Mouse (Mus musculus): ENCODE data around the gene B4galt5. TPM values are rescaled to one million over a fixed set of nuclear protein-coding genes. Genes with fewer than 3 reads are reported as not detected.

The B4galt5 gene
- total RNA-seq, 2 experiments from 2014 or later: 93.7 to 153 TPM

DNA sequence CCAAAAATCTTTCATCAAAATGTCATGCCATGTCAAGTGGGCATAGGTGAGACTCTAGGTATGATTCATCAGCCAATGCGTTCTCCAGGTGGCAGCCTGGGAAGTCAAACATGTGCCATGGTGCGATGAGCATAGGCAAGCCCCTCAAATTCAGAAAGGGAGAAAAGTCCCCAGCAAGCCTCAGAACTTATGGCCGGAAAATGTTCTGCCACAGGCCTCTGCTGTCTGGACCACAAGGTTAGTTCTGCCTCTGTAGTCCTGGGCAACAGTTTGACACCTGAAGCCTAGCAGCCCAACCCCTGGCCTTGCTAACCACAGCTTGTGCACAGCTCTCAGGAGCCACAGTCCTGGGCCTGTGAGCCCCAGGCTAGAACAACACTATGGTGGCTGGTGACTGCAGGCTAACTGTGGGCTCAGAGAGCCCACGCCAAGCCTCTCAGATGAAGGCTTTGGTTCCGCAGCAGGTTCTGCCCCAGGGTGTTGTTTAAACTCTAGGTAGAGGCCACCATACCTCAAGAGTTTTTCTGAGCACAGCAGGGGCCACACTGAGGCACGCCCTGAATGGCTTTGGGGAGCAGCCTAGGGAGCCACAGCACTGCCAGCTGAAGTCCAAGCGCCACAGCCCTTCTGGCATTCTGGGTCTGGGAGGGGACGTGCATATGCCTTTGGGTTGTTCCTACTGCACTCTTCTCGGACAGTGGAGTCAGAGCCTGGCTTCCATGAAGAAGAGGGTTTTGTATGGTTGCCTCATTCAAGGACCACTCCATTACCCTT lies 14.5 kb upstream of the B4galt5 start:
- DNase-seq: no peak

GRCm38 (mm10) chr2:167358499-167358898 lies 9.5 kb upstream of the B4galt5 start:
- DNase-seq: no peak

DNA sequence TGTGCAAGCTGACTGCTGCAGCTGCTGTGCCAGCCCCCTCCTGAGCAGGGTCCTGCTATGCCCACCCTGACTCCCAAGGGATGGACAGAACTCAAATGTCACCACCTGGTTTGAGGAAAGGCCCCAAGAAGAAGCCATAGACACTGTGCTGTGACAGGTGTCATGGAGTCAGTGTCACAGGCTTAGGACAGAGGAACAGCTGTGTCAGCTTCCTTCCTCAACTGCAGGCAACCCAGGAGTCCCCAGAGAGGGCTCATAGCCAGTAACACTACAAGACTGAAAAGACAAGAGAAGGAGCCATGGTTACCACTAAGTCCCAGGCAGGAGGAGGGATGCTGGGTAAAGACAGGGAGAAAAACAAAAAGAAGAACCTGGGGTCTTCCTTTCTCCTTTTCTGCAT lies 7.9 kb upstream of the B4galt5 start:
- no peak for DNase-seq

GRCm38 (mm10) chr2:167354611-167355165 lies 5.7 kb upstream of the B4galt5 start:
- no peak for DNase-seq

- DNase-seq: no peak
Observed at GRCm38 (mm10) chr2:167354046-167354445, 5.1 kb upstream of the B4galt5 start.

DNA sequence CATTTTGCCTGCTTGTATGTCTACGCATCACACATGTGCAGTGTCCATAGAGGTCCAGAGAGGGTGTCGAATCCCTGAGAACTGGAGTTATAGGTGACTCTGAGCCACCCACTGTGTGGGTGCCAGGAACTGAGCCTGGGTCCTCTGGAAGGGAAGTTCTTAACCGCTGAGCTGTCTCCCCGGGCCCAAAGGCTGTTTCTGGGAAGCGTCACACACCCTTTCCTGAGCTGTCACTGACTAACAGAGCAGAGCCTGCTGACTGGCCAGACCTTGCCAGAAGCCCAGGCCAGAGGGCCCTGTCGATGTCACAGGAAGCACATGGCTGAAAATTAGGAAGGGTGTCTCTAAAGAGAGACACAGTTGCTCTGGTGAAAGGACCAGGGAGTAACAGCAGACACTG lies 3.5 kb upstream of the B4galt5 start:
- peak in 1 of 2 experiments; percentile 44 for DNase-seq

- no peak for DNase-seq
Observed at GRCm38 (mm10) chr2:167351371-167351951, 2.5 kb upstream of the B4galt5 start.

GRCm38 (mm10) chr2:167350126-167350650 lies 1.2 kb upstream of the B4galt5 start:
- DNase-seq: no peak

GRCm38 (mm10) chr2:167349283-167349936 lies 427 bp upstream of the B4galt5 start:
- DNase-seq: peak; percentile 95 to 97

DNA sequence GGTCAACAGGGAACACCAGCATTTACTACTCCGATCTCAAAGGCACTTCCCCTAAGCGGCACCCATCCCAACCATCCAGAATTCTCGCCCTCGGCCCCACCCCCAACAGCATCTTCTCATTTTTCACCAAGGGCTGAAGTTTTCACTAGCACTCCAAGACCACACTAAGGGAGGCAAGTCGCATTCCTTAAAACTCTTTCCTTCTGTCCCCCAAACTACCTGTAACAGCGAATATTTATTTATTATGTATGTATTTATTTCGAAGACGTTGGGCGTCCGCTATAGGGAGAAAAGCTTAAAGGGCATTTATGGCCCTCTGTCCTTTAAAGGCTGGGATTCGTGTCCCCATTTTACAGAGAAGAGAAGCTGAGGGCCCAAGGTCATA lies 1.0 kb downstream of the B4galt5 start:
- DNase-seq: peak; percentile 51 to 74

- no peak for DNase-seq
Observed at GRCm38 (mm10) chr2:167347361-167347760, 1.6 kb downstream of the B4galt5 start.

- DNase-seq: no peak
Observed at GRCm38 (mm10) chr2:167345508-167346164, 3.3 kb downstream of the B4galt5 start.

DNA sequence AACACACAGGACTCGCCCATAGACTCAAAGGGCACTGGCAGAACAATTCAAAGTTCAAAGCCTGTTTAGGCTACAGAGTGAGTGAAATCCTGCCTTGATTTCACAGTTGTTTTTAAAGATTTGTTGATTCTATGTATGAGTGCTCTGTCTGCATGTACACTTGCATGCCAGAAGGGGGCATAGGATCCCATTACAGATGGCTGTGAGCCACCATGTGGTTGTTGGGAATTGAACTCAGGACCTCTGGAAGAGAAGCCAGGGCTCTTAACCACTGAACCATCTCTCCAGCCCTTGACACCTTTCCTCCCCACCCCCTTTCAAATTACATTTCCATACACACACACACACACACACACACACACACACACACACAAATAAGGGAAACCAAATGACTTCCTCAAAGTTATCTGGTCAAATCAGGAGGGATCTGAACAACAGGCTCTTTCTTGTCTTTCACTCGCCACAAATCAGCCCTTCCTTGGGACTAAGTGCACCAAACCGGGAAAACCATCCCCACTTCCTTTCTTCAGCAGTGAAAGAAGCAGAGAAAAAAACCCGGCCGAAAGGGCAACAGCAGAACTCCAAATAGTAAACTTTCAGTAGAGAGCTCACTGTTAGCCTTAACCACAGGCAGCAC lies 4.0 kb downstream of the B4galt5 start:
- DNase-seq: no peak

GRCm38 (mm10) chr2:167343369-167344140 lies 5.4 kb downstream of the B4galt5 start:
- peak in 1 of 2 experiments; percentile 45 for DNase-seq

- no peak for DNase-seq
Observed at GRCm38 (mm10) chr2:167342876-167343275, 6.1 kb downstream of the B4galt5 start.

DNA sequence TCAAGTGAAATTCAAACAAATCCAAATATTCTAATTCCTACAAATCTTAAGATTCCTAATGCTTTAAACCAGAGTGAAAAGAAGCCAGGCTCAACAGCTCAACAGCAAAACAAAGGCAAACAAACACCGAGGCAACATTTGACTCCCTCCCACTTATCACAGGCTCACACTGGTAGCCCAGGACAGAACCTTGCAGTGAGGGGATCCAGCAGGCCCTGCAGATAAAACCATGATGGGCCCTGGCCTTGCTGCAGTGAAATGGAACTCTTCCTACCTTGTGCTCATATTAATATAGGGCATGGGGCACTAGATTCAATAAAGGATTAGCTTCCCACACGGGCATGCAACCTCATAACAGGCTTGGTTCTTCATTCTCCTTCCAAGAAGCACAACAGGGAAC lies 11.4 kb downstream of the B4galt5 start:
- no peak for DNase-seq

DNA sequence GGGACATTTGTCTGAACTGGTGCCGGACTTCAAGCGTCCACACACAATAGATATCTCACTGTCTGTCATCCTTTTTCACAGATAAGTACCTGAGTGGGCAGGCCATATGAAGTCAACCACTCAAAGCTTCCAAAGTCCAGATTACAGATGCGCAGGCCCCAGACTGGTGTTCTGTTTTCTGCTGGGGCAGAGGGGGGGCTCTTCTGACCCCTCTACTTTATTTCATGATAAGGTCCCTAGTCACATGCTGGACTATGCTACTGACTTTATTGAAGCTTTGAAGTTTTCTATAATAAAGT lies 11.8 kb downstream of the B4galt5 start:
- no peak for DNase-seq

DNA sequence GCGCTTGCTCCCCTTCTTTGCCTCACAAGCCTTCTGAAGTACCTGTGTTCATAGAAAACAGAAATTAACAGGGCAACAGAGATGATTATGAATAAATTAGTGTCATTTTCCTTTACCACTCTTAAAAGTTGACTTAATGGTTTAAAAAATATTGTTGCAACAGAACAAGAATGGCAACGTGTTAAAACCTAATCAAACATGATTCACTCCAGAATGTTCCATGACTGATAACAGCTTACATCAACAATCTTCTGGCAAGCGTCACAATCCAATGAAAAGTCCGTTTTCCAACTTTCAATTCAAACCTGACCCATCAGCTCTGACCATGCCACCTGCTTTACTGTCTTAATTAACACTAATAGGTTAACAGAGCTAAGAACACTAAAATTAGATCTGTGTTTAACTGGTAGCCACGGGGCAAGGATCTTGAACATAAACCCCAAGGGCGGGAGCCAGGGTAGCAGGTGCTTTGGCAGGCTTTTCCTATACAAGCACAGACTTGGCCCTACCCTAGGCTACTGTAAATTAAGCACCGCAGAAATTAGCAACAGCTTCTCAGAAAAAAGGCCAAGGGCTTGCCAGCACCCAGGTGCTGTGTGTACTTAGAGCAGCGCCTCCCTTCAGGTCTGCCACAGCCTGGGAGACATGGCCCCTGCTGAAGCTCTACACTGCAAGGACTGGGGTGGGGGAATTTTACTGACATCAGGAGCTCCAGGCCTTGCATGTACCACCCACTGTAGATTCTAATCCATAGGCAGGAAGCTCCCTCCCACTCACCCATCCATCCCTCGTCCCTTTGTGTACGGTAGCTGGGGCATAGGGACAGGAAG lies 12.4 kb downstream of the B4galt5 start:
- no peak for DNase-seq

- DNase-seq: no peak
Observed at GRCm38 (mm10) chr2:167335066-167335465, 13.9 kb downstream of the B4galt5 start.

GRCm38 (mm10) chr2:167334312-167334711 lies 14.7 kb downstream of the B4galt5 start:
- no peak for DNase-seq

All from adrenal gland, postnatal 36 days (tissue).